Mouse (Mus musculus) liver, adult (tissue): Measurements from ENCODE around the gene Gin1.

Experiments
- GATA4 ChIP-seq: IDR thresholded peaks from 2 replicates; pipeline ENCODE4 v1.6.1; 2014; ENCODE audit warnings: mild to moderate bottlenecking, low read length; ENCODE audit not compliant: insufficient replicate concordance

The Gin1 gene

GRCm38 (mm10) chr1:97833466-97834353 is 63.7 kb downstream of the Gin1 start:
- no peak for TF ChIP-seq GATA4

DNA sequence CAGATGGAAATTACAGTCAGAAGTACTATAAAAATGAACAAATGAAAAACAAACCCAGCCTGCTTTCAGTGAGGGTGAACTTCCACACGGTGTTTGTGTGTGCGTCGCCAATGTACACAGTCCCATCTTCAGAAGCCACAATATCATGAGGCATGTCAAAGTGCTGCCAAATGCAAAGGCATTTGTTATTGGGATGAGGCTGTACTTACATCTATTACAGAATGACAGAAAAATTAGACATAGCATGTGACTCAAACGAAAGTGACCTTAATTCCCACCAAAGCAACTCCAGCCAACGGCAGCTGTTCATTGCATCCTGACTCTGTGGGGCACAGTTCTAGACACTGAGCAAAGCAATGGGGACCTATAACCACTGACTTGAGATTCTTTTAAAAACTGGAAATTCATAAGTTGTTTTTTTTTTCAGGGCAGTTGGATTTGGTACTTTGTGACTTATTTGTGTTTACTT is 64.4 kb downstream of the Gin1 start:
- no peak for TF ChIP-seq GATA4
